Mouse (Mus musculus) intestine, postnatal 0 days (tissue): ENCODE results near the gene Gdpd1. TPM values are rescaled to one million over a fixed set of nuclear protein-coding genes. Genes with fewer than 3 reads are reported as not detected.

Source experiments
- ATAC-seq: fragments of 200-750 bp; cut with Nextera tagmentation; 2 replicates; pipeline ENCODE4 v1.8.0; 2017; ENCODE audit warnings: mild to moderate bottlenecking, moderate TSS enrichment, moderate library complexity
- H3K27ac ChIP-seq: fragments of 300-500 bp; sonication (generic); 2 replicates; pipeline ENCODE4 v1.5.1; 2014; ENCODE audit warnings: mild to moderate bottlenecking, low read depth, low read length, moderate library complexity
- H3K27me3 ChIP-seq: fragments of 300-500 bp; sonication (generic); replicated peaks from 2 replicates; pipeline ENCODE4 v1.6.1; 2014; ENCODE audit warnings: low read length, mixed read lengths; ENCODE audit not compliant: control insufficient read depth, insufficient read depth
- H3K36me3 ChIP-seq: fragments of 300-500 bp; sonication (generic); 2 replicates; pipeline ENCODE4 v1.6.1; 2014; ENCODE audit warnings: mild to moderate bottlenecking, moderate library complexity; ENCODE audit not compliant: control insufficient read depth, insufficient read depth
- H3K4me1 ChIP-seq: fragments of 300-500 bp; sonication (generic); replicated peaks from 2 replicates; pipeline ENCODE4 v1.6.1; 2014; ENCODE audit warnings: antibody characterized with exemption, low read length, mixed read lengths; ENCODE audit not compliant: control insufficient read depth, insufficient read depth
- H3K4me2 ChIP-seq: fragments of 300-500 bp; sonication (generic); replicated peaks from 2 replicates; pipeline ENCODE4 v1.6.1; 2014; ENCODE audit warnings: low read depth, mild to moderate bottlenecking, moderate library complexity
- H3K4me3 ChIP-seq: fragments of 300-500 bp; sonication (generic); 2 replicates; pipeline ENCODE4 v1.5.1; 2014; ENCODE audit warnings: low read depth, low read length
- H3K9ac ChIP-seq: fragments of 300-500 bp; sonication (generic); 2 replicates; pipeline ENCODE4 v1.6.1; 2014; ENCODE audit warnings: mild to moderate bottlenecking, low read depth, low read length
- H3K9me3 ChIP-seq: fragments of 300-500 bp; sonication (generic); 2 replicates; pipeline ENCODE4 v1.6.1; 2016; ENCODE audit warnings: mixed run types; ENCODE audit not compliant: control insufficient read depth
- CTCF ChIP-seq: sonication (generic); IDR thresholded peaks from 2 replicates; pipeline ENCODE4 v1.5.1; 2016; ENCODE audit warnings: low read depth, mild to moderate bottlenecking, control low read depth, antibody characterized with exemption, moderate library complexity
- WGBS: fragments of 180-500 bp; shearing (Covaris S2); extraction: QIAGEN DNeasy Blood & Tissue Kit; methylation state at CpG from one replicate; pipeline ENCODE4 v1.1.7; 2014; 5-methylcytosine and 5-hydroxymethylcytosine counted together
- polyA plus RNA-seq: library from polyadenylated mRNA; unstranded; fragments of >200 nt; fragmentation: Nextera tagmentation; extraction: Ambion mirVana; gene quantifications from 2 replicates; pipeline ENCODE4 v1.2.1, GENCODE M21; 2015

Gdpd1 gene
- polyA plus RNA-seq, 1 experiment from 2014 or later = 16.7 TPM

DNA sequence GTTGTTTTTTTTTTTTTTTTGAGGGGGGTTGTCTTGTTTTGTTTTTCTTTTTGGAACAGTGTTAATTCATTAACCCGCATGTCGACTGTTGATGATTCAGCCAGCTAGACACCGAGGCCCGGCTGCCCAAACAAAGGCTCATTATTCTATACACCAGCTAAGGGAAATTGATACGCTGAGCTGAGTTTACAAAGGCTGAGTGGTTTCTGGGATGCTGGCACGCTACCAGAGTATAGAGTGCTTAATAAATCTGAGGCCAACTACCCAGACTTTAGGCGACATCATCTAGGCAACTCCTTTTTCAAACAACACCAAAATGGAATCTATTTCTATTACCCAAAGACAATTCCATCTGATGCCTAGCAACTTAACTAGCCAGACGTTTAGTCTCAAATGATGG is 66.5 kb downstream of the Gdpd1 start:
- Histone ChIP-seq H3K9me3 (no peaks in the 10 kb centered on the region), H3K4me3 (no peak overlapping the region), H3K27ac (no peak overlapping the region), H3K27me3 (no peaks in the 10 kb centered on the region), H3K4me2 (no peak overlapping the region), H3K9ac (no peak overlapping the region), H3K36me3 (no peaks in the 10 kb centered on the region), H3K4me1 (no peaks in the 10 kb centered on the region)
- no peak for ATAC-seq
- no peak for TF ChIP-seq CTCF
- 22% methylated on average over 8 of the region's 8 CpGs for WGBS

GRCm38 (mm10) chr11:87004960-87005755 is 68.7 kb downstream of the Gdpd1 start:
- 61% methylated on average over 12 of the region's 12 CpGs for WGBS
- H3K27me3 ChIP-seq = no peaks in the 10 kb centered on the region
- no peak overlapping the region for H3K4me2 ChIP-seq
- no peaks in the 10 kb centered on the region for H3K9me3 ChIP-seq
- ATAC-seq = no peak
- no peaks in the 10 kb centered on the region for H3K36me3 ChIP-seq
- TF ChIP-seq CTCF = no peak
- H3K4me1 ChIP-seq = no peaks in the 10 kb centered on the region
- H3K27ac ChIP-seq = no peak overlapping the region
- no peak overlapping the region for H3K4me3 ChIP-seq
- H3K9ac ChIP-seq = no peak overlapping the region

DNA sequence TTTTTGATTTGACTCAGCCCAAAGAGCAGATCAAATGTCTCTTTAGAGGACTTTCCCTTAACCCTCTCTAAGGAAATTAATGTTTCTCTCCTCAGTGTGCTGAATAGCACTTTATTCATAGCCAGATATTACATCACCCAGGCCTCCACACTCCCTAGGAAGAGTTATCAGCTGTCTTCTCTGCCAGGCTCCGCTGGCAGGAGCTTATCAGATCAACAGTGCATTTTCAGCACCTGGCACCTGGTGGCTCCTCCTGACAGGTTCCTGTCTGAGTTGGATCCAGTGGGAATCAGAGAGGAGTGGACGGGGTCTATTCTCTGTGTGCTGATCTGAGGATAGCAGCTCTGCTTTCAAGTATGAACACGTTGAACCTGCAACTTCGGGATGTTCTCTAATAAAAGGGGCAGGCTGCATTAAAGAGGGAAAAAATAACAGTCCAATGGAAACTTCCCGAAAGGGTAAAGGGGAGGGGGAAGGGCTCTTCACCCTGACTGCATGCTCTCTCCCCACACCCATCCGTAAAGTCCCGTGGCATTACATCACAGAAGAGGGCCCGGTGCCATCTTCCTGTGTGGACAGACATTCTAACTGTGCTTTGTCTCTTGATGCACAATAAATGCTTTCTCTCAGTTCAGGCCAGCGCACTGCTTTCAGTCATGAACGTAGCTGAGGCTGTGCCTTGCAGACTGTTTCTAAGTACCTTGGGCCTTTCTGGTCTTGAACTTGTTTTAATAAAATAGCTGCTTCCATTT is 71.6 kb downstream of the Gdpd1 start:
- Histone ChIP-seq H3K36me3 (no peaks in the 10 kb centered on the region), H3K27me3 (no peaks in the 10 kb centered on the region), H3K4me2 (no peak overlapping the region), H3K4me1 (no peaks in the 10 kb centered on the region), H3K4me3 (no peak overlapping the region), H3K9me3 (no peaks in the 10 kb centered on the region), H3K9ac (no peak overlapping the region), H3K27ac (no peak overlapping the region)
- no peak for TF ChIP-seq CTCF
- ATAC-seq = peak; percentile 54; the same call in 1 of the 2 replicates
- WGBS = 71% methylated on average over 10 of the region's 10 CpGs

DNA sequence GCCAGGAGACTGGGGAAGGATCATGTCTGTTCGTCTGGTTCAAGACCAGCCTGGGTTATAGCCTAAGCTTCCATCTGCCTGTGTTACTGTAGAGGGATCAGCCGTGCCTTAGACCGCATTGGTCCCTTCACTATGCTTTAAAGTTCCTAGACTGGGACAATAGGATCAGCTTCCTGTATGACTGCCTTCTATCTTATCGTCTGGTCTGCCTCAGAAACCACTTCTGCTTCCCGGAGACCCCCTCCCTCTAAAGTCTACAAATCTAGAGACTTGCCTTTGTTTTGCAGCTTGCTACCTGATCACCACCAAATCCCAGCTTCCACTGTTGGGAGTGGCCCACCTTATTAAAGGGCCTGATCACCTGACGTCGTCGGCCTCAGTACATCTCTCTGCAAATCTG is 72.6 kb downstream of the Gdpd1 start:
- Histone ChIP-seq H3K27ac (no peak overlapping the region), H3K36me3 (no peaks in the 10 kb centered on the region), H3K27me3 (no peaks in the 10 kb centered on the region), H3K9me3 (no peaks in the 10 kb centered on the region), H3K4me3 (no peak overlapping the region), H3K4me1 (no peaks in the 10 kb centered on the region), H3K9ac (no peak overlapping the region), H3K4me2 (no peak overlapping the region)
- no peak for ATAC-seq
- WGBS = 68% methylated on average over 8 of the region's 8 CpGs
- no peak for TF ChIP-seq CTCF

GRCm38 (mm10) chr11:86996266-86996665 is 77.6 kb downstream of the Gdpd1 start:
- Histone ChIP-seq H3K4me1 (no peaks in the 10 kb centered on the region; the same call in 1 of the 2 replicates), H3K9ac (no peak overlapping the region), H3K27me3 (no peaks in the 10 kb centered on the region), H3K27ac (no peak overlapping the region), H3K36me3 (no peaks in the 10 kb centered on the region), H3K4me3 (no peak overlapping the region), H3K9me3 (no peaks in the 10 kb centered on the region), H3K4me2 (no peak overlapping the region)
- ATAC-seq = no peak
- WGBS = 73% methylated on average over 2 of the region's 2 CpGs
- TF ChIP-seq CTCF = no peak

GRCm38 (mm10) chr11:86995625-86996221 is 78.1 kb downstream of the Gdpd1 start:
- Histone ChIP-seq H3K36me3 (no peaks in the 10 kb centered on the region), H3K4me1 (no peaks in the 10 kb centered on the region; the same call in 1 of the 2 replicates), H3K4me2 (no peak overlapping the region), H3K9me3 (no peaks in the 10 kb centered on the region), H3K27me3 (no peaks in the 10 kb centered on the region), H3K4me3 (no peak overlapping the region), H3K9ac (no peak overlapping the region), H3K27ac (no peak overlapping the region)
- ATAC-seq = no peak
- peak; percentile 90 for TF ChIP-seq CTCF
- 39% methylated on average over 6 of the region's 6 CpGs for WGBS
